Mouse (Mus musculus) myocyte (in vitro differentiated cells): Measurements from ENCODE around the gene Fam122b.

Source experiments
- CEBPB ChIP-seq: IDR thresholded peaks from 2 replicates; pipeline ENCODE4 v1.6.1; 2011; ENCODE audit warnings: mild to moderate bottlenecking, moderate library complexity; ENCODE audit not compliant: poor library complexity, insufficient read depth, severe bottlenecking
- MAX ChIP-seq: IDR thresholded peaks from one replicate; pipeline ENCODE4 v1.6.1; 2011; ENCODE audit warnings: low read depth, mild to moderate bottlenecking, control low read depth
- MYOD1 ChIP-seq, 3 experiments: IDR thresholded peaks; one replicate each; pipeline ENCODE4 v1.6.1; 2011; ENCODE audit warnings: control low read depth in 2 of 3, low read depth in 2 of 3, mild to moderate bottlenecking in 2 of 3, moderate library complexity in 1 of 3; ENCODE audit not compliant: insufficient read length in 2 of 3, control insufficient read depth in 1 of 3
- POLR2A ChIP-seq: IDR thresholded peaks from one replicate; pipeline ENCODE4 v1.6.1; 2011; ENCODE audit warnings: low read depth, mild to moderate bottlenecking, control low read depth, moderate library complexity; ENCODE audit not compliant: insufficient read length
- POLR2AphosphoS2 ChIP-seq: IDR thresholded peaks from one replicate; pipeline ENCODE4 v1.6.1; 2011; ENCODE audit warnings: low read depth, control low read depth; ENCODE audit not compliant: insufficient read length
- USF1 ChIP-seq: IDR thresholded peaks from one replicate; pipeline ENCODE4 v1.6.1; 2011; ENCODE audit warnings: low read depth, mild to moderate bottlenecking, control low read depth, moderate library complexity

GRCm38 (mm10) chrX:53273124-53273523 lies 3.5 kb upstream of the Fam122b start, which contains the start of gene Fam122c:
- no peak for TF ChIP-seq USF1
- no peak for TF ChIP-seq CEBPB
- no peak for TF ChIP-seq MAX
- TF ChIP-seq MYOD1 (IDR thresholded peaks at IDR 0.05; ENCODE audit: control insufficient read depth in 1 of 3, insufficient read length in 2 of 3, low read depth in 2 of 3), result no peak
- TF ChIP-seq POLR2AphosphoS2, result no peak
- no peak for TF ChIP-seq POLR2A
